Mouse (Mus musculus) lung, postnatal 0 days (tissue): Measurements from ENCODE around the gene Pard3b. TPM values are rescaled to one million over a fixed set of nuclear protein-coding genes. Genes with fewer than 3 reads are reported as not detected.

ENCODE experiments used
- ATAC-seq: fragments of 200-750 bp; cut with Nextera tagmentation; 2 replicates; pipeline ENCODE4 v1.8.0; 2017; ENCODE audit warnings: moderate library complexity
- DNase-seq: peaks from one replicate; pipeline ENCODE4 v3.0.0-alpha.2; 2016; ENCODE audit warnings: low spot score
- H3K27ac ChIP-seq: fragments of 300-500 bp; sonication (generic); 2 replicates; pipeline ENCODE4 v1.5.1; 2014; ENCODE audit warnings: antibody characterized with exemption, mild to moderate bottlenecking, low read length, mixed read lengths
- H3K27me3 ChIP-seq: fragments of 300-500 bp; sonication (generic); replicated peaks from 2 replicates; pipeline ENCODE4 v1.6.1; 2014; ENCODE audit warnings: low read length, mixed read lengths; ENCODE audit not compliant: insufficient read depth
- H3K36me3 ChIP-seq: fragments of 300-500 bp; sonication (generic); 2 replicates; pipeline ENCODE4 v1.6.1; 2014; ENCODE audit warnings: low read length, mixed read lengths; ENCODE audit not compliant: insufficient read depth
- H3K4me1 ChIP-seq: fragments of 300-500 bp; sonication (generic); 2 replicates; pipeline ENCODE4 v1.6.1; 2014; ENCODE audit warnings: antibody characterized with exemption, low read depth, low read length, mixed read lengths; ENCODE audit not compliant: insufficient read depth
- H3K4me2 ChIP-seq: fragments of 300-500 bp; sonication (generic); replicated peaks from 2 replicates; pipeline ENCODE4 v1.6.1; 2014; ENCODE audit warnings: low read depth, mild to moderate bottlenecking, low read length, moderate library complexity, mixed read lengths
- H3K4me3 ChIP-seq: fragments of 300-500 bp; sonication (generic); 2 replicates; pipeline ENCODE4 v1.5.1; 2014; ENCODE audit warnings: low read depth, low read length
- H3K9ac ChIP-seq: fragments of 300-500 bp; sonication (generic); replicated peaks from 2 replicates; pipeline ENCODE4 v1.6.1; 2014; ENCODE audit warnings: low read depth, mild to moderate bottlenecking
- H3K9me3 ChIP-seq: fragments of 300-500 bp; sonication (generic); 2 replicates; pipeline ENCODE4 v1.6.1; 2016; ENCODE audit warnings: low read length, mixed read lengths
- CTCF ChIP-seq: IDR thresholded peaks from 2 replicates; pipeline ENCODE4 v1.5.1; 2016; ENCODE audit warnings: antibody characterized with exemption, mild to moderate bottlenecking
- EP300 ChIP-seq: IDR thresholded peaks from 2 replicates; pipeline ENCODE4 v1.6.1; 2016; ENCODE audit warnings: antibody characterized with exemption, mild to moderate bottlenecking, control low read depth
- WGBS: fragments of 180-500 bp; shearing (Covaris S2); extraction: QIAGEN DNeasy Blood & Tissue Kit; methylation state at CpG from one replicate; pipeline ENCODE4 v1.1.7; 2014; 5-methylcytosine and 5-hydroxymethylcytosine counted together
- polyA plus RNA-seq: library from polyadenylated mRNA; unstranded; fragments of >200 nt; fragmentation: Nextera tagmentation; extraction: Ambion mirVana; gene quantifications from 2 replicates; pipeline ENCODE4 v1.2.1, GENCODE M21; 2015

Pard3b gene
- polyA plus RNA-seq, 1 experiment from 2014 or later, result 19.1 TPM

GRCm38 (mm10) chr1:62344286-62344685 lies 705.7 kb downstream of the Pard3b start:
- no peaks in the 10 kb centered on the region for H3K9me3 ChIP-seq
- no peaks in the 10 kb centered on the region for H3K27me3 ChIP-seq
- no peaks in the 10 kb centered on the region for H3K4me1 ChIP-seq
- WGBS, result 92% methylated on average over 4 of the region's 4 CpGs
- H3K4me3 ChIP-seq, result no peak overlapping the region
- DNase-seq (no peak), ATAC-seq (no peak)
- H3K36me3 ChIP-seq, result no peaks in the 10 kb centered on the region
- H3K27ac ChIP-seq, result no peak overlapping the region
- H3K4me2 ChIP-seq, result no peak overlapping the region
- TF ChIP-seq EP300, result no peak
- TF ChIP-seq CTCF, result no peak
- no peak overlapping the region for H3K9ac ChIP-seq

DNA sequence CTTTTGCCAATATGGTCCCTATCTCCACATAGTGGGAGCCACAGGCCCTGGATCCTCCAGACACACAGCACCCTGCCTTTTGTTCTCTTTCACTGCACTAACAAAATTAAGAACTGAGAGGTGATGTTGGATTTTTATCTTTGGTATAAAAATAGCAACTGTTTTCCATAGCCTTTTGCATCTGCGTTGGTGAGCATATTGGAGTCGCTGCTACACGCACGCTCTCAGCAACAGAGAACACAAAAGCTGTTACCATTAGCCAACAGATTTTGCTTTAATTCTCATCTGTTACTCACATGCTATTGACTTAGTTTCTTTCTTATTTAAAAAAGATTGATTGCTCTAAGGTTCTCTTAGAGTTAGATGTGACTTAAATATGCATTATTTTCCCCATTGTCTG lies 709.7 kb downstream of the Pard3b start:
- WGBS, result 98% methylated on average over 4 of the region's 4 CpGs

DNA sequence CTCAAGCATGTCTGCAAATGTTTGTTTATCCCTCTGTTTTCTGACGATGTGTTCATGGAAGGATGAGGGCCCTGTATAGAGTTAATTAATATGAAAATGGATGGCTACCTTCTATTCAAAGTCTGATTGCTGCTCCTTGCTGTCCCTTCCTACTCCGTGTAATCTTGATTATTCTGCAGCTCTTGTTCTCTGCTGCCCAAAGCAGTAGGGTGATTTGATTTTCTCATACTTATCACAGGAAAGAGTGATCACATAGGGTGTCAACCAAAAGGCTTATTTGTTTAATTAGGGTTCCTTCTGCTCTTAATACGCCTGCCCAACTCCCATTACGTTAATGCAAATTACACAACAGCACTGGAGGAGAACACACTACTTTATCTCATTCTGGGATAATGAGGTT lies 716.9 kb downstream of the Pard3b start:
- no peak overlapping the region for H3K4me2 ChIP-seq
- no peak for TF ChIP-seq EP300
- no peak for TF ChIP-seq CTCF
- H3K4me3 ChIP-seq, result no peak overlapping the region
- no peaks in the 10 kb centered on the region for H3K4me1 ChIP-seq
- H3K9me3 ChIP-seq, result no peaks in the 10 kb centered on the region
- DNase-seq, result no peak
- no peak overlapping the region for H3K9ac ChIP-seq
- H3K27me3 ChIP-seq, result no peaks in the 10 kb centered on the region
- H3K27ac ChIP-seq, result no peak overlapping the region
- WGBS, result 52% methylated on average over 4 of the region's 4 CpGs
- no peaks in the 10 kb centered on the region for H3K36me3 ChIP-seq
- no peak for ATAC-seq

More for the DNA sequence above, 709.7 kb downstream of the Pard3b start:
- TF ChIP-seq CTCF (no peak), EP300 (no peak)
- Histone ChIP-seq H3K36me3 (no peaks in the 10 kb centered on the region), H3K4me1 (no peaks in the 10 kb centered on the region), H3K27me3 (no peaks in the 10 kb centered on the region), H3K9ac (no peak overlapping the region), H3K4me2 (no peak overlapping the region), H3K9me3 (no peaks in the 10 kb centered on the region), H3K27ac (no peak overlapping the region), H3K4me3 (no peak overlapping the region)
- DNase-seq (no peak), ATAC-seq (no peak)

DNA sequence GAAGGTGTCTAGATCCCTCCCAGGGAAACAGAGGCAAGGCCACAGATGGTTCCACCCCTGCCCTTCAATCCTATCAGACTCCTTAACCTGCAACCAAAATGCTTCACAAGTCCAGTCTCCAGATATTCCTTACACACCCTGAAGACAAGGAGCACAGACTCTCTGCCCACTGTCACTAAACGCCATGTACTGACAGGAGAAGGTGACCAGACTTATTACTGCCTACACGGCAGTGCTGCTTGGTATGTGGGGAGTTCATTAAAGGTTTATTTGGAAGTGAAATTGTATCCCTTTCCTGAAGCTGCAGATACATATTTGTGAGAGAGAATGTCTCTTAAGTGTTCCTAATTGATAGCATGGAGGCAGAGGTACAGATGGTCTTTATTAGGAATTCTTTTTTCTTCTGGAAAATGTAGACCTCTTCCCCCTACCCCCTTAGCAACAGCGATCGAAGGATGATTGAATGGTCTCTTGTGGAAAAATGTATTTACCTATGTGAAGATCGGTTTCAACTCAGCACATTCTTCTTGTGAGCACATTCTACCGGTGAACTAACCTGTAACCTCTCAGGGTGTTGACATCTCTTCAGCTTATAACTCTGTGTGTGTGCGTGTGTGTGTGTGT lies 735.9 kb downstream of the Pard3b start:
- no peaks in the 10 kb centered on the region for H3K27me3 ChIP-seq
- no peak for DNase-seq
- H3K4me1 ChIP-seq, result no peaks in the 10 kb centered on the region
- H3K4me2 ChIP-seq, result no peak overlapping the region
- H3K4me3 ChIP-seq, result no peak overlapping the region
- WGBS, result 50% methylated on average over 7 of the region's 7 CpGs
- TF ChIP-seq CTCF (no peak), EP300 (no peak)
- no peak overlapping the region for H3K9ac ChIP-seq
- no peaks in the 10 kb centered on the region for H3K9me3 ChIP-seq
- ATAC-seq, result no peak
- no peak overlapping the region for H3K27ac ChIP-seq
- no peaks in the 10 kb centered on the region for H3K36me3 ChIP-seq

DNA sequence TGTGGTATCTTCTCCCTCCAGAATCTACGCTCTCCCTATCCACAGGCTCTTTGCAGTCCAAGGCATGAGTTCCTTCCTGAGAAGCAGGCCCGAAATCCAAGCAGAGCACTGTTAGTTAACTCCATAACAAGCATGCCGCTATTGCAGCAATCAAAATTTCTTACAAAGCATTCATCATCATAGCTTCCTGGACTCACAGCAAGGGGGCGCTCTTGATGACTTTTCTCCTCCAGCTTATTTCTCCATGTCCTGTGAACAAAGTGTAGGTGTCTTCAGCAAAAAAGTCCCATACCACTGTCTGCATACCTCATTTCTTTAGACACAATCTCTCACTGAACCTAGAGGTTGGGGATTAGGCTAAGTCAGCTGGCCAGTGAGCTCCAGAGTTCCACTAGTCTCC lies 739.7 kb downstream of the Pard3b start:
- Histone ChIP-seq H3K9ac (no peak overlapping the region), H3K27ac (no peak overlapping the region), H3K9me3 (no peaks in the 10 kb centered on the region), H3K36me3 (no peaks in the 10 kb centered on the region), H3K4me2 (no peak overlapping the region), H3K4me3 (no peak overlapping the region), H3K27me3 (no peaks in the 10 kb centered on the region), H3K4me1 (no peaks in the 10 kb centered on the region)
- DNase-seq (no peak), ATAC-seq (no peak)
- WGBS, result 88% methylated on average over 4 of the region's 4 CpGs
- TF ChIP-seq EP300 (no peak), CTCF (peak; percentile 43)

- H3K27me3 ChIP-seq, result no peaks in the 10 kb centered on the region
- ATAC-seq (no peak), DNase-seq (peak; percentile 8)
- H3K36me3 ChIP-seq, result no peaks in the 10 kb centered on the region
- 35% methylated on average over 14 of the region's 14 CpGs for WGBS
- no peaks in the 10 kb centered on the region for H3K4me1 ChIP-seq
- TF ChIP-seq EP300, result no peak
- no peak for TF ChIP-seq CTCF
- no peak overlapping the region for H3K9ac ChIP-seq
- no peak overlapping the region for H3K27ac ChIP-seq
- H3K4me3 ChIP-seq, result no peak overlapping the region
- no peak overlapping the region for H3K4me2 ChIP-seq
- no peaks in the 10 kb centered on the region for H3K9me3 ChIP-seq
These were observed 744.3 kb downstream of the Pard3b start for GRCm38 (mm10) chr1:62382807-62383514.
